Mouse (Mus musculus): Measurements from ENCODE around the gene 4930453N24Rik. TPM values are rescaled to one million over a fixed set of nuclear protein-coding genes. Genes with fewer than 3 reads are reported as not detected.

Gene 4930453N24Rik
- polyA plus RNA-seq (2015; fragmentation: Nextera tagmentation; extraction: Ambion mirVana) = 21.6 and 23.9 TPM in 2 replicates

DNA sequence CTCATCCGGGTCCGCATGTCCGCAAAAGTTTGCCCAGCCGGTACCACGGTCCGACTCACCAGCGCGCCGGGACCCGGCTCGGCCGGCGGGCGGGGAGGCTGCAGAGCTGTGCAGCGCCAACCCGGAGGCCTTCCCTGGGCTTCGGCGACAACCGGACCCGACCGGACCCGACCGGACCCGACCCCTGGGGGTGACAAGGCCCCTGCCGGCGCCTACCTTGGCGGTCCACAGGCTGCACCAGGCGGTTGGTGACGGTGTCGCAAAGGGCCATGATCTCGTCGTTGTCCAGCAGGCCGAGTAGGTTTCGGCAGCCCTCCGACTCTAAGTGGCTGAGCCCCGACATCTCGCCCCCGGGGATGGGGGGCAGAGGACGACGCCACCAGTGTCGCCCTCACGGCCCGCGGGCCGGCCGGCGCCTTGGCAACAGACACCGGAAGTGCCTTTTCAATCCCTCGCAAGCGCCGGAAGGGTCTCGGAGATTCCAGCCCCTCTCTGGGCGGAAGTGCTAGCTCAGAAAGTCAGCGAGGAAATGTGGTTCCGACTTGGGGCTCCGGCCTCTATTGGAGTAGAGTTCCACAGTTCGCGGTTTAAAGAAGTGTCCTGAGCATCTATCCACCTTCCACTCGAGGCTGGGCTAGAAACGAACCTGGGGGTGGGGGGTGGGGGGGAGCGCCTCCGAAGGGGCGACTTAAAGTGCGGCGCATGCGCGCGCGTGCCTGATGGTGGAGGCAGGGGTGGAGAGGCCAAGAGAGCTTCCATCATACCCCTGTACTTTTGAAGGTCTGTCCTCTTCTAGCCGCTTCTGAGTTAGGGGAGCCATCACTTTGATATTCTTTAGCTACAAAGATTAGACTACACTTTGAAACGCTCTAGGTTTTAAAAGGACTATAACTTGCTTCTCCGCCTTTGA lies at the start of gene 4930453N24Rik:
Gene 4930453N24Rik, minus strand, starts transcription at position 641 of the 910 bp plus-strand sequence.
- peak within 1 kb of the TSS; percentile 64 for H3K4me2 ChIP-seq
- WGBS = 2% methylated on average over 69 of the region's 72 CpGs
- H3K27ac ChIP-seq (replicated peaks) = peak within 1 kb of the TSS; percentile 90
- H3K36me3 ChIP-seq = peaks cover 13% of the 10 kb centered on the region
- H3K4me1 ChIP-seq (replicated peaks) = peaks cover 17% of the 10 kb centered on the region
- peak; percentile 98 for ATAC-seq (ENCODE audit: low read depth)
- peak within 1 kb of the TSS; percentile 86 for H3K9ac ChIP-seq
- H3K4me3 ChIP-seq = peak within 1 kb of the TSS; percentile 88
- no peaks in the 10 kb centered on the region for H3K9me3 ChIP-seq
- peaks cover 8% of the 10 kb centered on the region; the same call in 1 of the 2 replicates for H3K27me3 ChIP-seq

- Histone ChIP-seq H3K4me1 (replicated peaks) (no peaks in the 10 kb centered on the region), H3K27me3 (no peaks in the 10 kb centered on the region), H3K4me3 (no peak overlapping the region), H3K4me2 (no peak overlapping the region), H3K27ac (replicated peaks) (no peak overlapping the region), H3K9ac (no peak overlapping the region), H3K36me3 (peaks cover 13% of the 10 kb centered on the region), H3K9me3 (no peaks in the 10 kb centered on the region)
- WGBS = 98% methylated on average over 3 of the region's 3 CpGs
- ATAC-seq (ENCODE audit: low read depth) = no peak
Measured at GRCm38 (mm10) chr16:64817094-64817765, 46.3 kb upstream of the 4930453N24Rik start.

- Histone ChIP-seq H3K27me3 (no peaks in the 10 kb centered on the region), H3K9me3 (no peaks in the 10 kb centered on the region), H3K4me1 (replicated peaks) (no peaks in the 10 kb centered on the region), H3K9ac (no peak overlapping the region), H3K4me3 (no peak overlapping the region), H3K36me3 (peaks cover 13% of the 10 kb centered on the region), H3K27ac (replicated peaks) (no peak overlapping the region), H3K4me2 (no peak overlapping the region)
- WGBS = 84% methylated on average over 3 of the region's 3 CpGs
- no peak for ATAC-seq (ENCODE audit: low read depth)
Measured at GRCm38 (mm10) chr16:64803041-64803440, 32.1 kb upstream of the 4930453N24Rik start.

DNA sequence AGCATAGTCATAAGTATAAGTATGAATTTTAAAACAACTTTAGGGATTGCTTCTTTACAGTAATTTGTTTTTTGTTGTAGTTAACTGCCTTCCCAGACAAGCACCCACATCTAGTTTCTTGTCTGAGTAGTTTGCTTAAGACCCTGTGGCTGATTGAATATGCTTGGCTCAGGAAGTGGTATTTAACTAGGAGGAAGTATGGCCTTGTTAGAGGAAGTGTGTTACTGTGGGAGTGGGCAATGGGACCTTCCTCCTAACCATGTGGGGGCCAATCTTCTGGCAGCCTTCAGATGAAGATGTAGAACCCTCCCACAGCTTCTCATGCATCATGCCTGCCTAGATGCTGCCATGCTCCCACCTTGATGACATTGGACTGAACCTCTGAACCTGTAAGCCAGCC lies 30.7 kb upstream of the 4930453N24Rik start:
- Histone ChIP-seq H3K9me3 (no peaks in the 10 kb centered on the region), H3K36me3 (peaks cover 13% of the 10 kb centered on the region), H3K4me2 (no peak overlapping the region), H3K4me3 (no peak overlapping the region), H3K9ac (no peak overlapping the region), H3K4me1 (replicated peaks) (no peaks in the 10 kb centered on the region), H3K27ac (replicated peaks) (no peak overlapping the region), H3K27me3 (no peaks in the 10 kb centered on the region)
- no peak for ATAC-seq (ENCODE audit: low read depth)

DNA sequence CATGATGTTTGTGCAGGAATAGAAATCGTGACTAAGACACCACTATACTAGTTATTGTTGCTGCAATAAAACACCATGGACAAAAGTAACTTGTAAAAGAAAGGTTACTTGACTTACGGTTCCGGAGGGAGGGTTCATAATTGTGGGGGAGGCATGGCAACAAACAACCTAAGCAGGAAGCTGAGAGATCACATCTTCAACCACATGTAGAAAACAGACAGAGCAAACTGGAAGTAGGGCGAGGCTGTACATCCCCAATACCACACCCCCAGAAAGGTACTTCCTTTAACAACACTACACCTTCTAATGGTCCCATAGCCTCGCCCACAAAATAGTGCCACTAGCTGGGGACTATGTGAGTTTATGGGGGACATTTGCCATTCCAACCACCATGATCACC lies 29.4 kb upstream of the 4930453N24Rik start:
- Histone ChIP-seq H3K4me2 (no peak overlapping the region), H3K9ac (no peak overlapping the region), H3K4me3 (no peak overlapping the region), H3K27me3 (no peaks in the 10 kb centered on the region), H3K36me3 (peaks cover 8% of the 10 kb centered on the region), H3K9me3 (no peaks in the 10 kb centered on the region), H3K27ac (replicated peaks) (no peak overlapping the region), H3K4me1 (replicated peaks) (no peaks in the 10 kb centered on the region)
- ATAC-seq (ENCODE audit: low read depth) = no peak
- WGBS = 89% methylated on average over 5 of the region's 5 CpGs

DNA sequence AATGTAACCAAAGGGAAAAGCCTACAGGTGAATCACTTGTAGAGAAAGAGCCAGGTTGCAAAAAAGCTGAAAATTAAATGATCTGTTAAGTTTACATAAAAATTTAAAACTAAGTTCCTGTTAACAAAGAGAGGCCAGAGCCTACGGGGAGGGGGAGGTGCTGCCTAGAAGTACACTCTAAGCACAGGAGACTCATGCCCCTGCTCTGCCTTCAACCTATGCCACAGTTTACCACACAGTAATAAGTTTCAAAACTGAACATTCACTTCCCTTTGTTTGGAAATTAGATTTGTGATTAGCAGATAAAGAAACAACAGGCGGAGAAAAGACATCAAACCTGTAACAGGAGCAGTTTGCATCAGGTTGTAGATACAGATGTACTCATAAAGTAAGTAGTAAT lies 23.8 kb upstream of the 4930453N24Rik start:
- H3K4me2 ChIP-seq = no peak overlapping the region
- WGBS = 92% methylated on average over 2 of the region's 2 CpGs
- ATAC-seq (ENCODE audit: low read depth) = no peak
- H3K9ac ChIP-seq = no peak overlapping the region
- no peaks in the 10 kb centered on the region for H3K9me3 ChIP-seq
- H3K27me3 ChIP-seq = no peaks in the 10 kb centered on the region
- no peaks in the 10 kb centered on the region for H3K4me1 ChIP-seq (replicated peaks)
- no peak overlapping the region for H3K27ac ChIP-seq (replicated peaks)
- H3K4me3 ChIP-seq = no peak overlapping the region
- H3K36me3 ChIP-seq = peaks cover 2% of the 10 kb centered on the region; the same call in 1 of the 2 replicates

DNA sequence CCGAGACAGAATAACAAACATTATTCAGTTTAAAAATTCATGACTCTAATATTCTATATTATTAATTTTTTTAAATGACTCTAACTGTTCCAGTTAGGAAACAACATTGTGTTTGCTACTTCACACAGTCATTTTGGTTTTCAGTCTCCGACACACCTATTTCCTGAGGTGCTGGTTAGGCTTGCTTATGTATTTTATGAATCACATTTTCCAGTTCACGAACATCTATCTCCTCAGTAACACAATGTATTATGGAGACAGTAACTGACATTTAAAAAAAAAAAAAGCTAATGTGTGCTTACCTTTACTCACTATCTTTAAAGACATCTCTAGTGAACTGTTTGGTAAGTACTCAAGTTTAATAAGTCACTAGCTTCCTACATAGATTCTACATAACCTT lies 18.7 kb upstream of the 4930453N24Rik start:
- Histone ChIP-seq H3K4me3 (no peak overlapping the region), H3K9ac (no peak overlapping the region), H3K36me3 (peaks cover 20% of the 10 kb centered on the region), H3K27me3 (no peaks in the 10 kb centered on the region), H3K27ac (replicated peaks) (no peak overlapping the region), H3K4me1 (replicated peaks) (no peaks in the 10 kb centered on the region), H3K4me2 (no peak overlapping the region), H3K9me3 (no peaks in the 10 kb centered on the region)
- no peak for ATAC-seq (ENCODE audit: low read depth)
- 97% methylated on average over 3 of the region's 3 CpGs for WGBS

- Histone ChIP-seq H3K27ac (replicated peaks) (no peak overlapping the region), H3K4me1 (replicated peaks) (0 out of 2 replicates have a peak, but pooled peaks cover 3% of the 10 kb centered on the region), H3K36me3 (peaks cover 6% of the 10 kb centered on the region; the same call in 1 of the 2 replicates), H3K27me3 (peaks cover 8% of the 10 kb centered on the region; the same call in 1 of the 2 replicates), H3K4me2 (no peak overlapping the region), H3K9me3 (no peaks in the 10 kb centered on the region), H3K4me3 (no peak overlapping the region), H3K9ac (no peak overlapping the region)
- 82% methylated on average over 1 of the region's 1 CpGs for whole genome bisulfite sequencing
- no peak for ATAC-seq (ENCODE audit: low read depth)
Measured at GRCm38 (mm10) chr16:64775516-64775915, 4.6 kb upstream of the 4930453N24Rik start.

DNA sequence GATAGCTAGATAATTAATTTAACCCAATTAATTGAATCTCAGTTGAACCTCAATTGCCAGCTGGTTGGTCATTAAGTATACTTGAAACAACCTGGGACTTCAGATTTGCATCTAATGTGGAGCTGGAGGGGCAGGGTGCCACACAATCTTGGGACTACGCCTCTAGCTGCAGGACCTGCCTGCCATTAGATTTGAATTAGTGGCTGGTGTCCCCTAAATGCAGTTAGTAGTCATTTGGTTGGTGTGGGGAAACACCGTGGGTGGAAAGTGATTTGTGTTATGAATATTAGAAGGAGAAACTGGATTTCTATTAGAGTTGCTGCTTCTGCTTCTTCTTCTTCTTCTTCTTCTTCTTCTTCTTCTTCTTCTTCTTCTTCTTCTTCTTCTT lies 464 bp upstream of the 4930453N24Rik start:
- Histone ChIP-seq H3K4me2 (peak overlapping the region; percentile 64), H3K4me1 (replicated peaks) (peaks cover 17% of the 10 kb centered on the region), H3K36me3 (peaks cover 7% of the 10 kb centered on the region), H3K27ac (replicated peaks) (peak overlapping the region; percentile 90), H3K27me3 (peaks cover 8% of the 10 kb centered on the region; the same call in 1 of the 2 replicates), H3K9me3 (no peaks in the 10 kb centered on the region), H3K4me3 (peak overlapping the region; percentile 88), H3K9ac (peak overlapping the region; percentile 86; the same call in 1 of the 2 replicates)
- no peak for ATAC-seq (ENCODE audit: low read depth)
- 76% methylated on average over 2 of the region's 2 CpGs for WGBS

- WGBS = 96% methylated on average over 8 of the region's 8 CpGs
- Histone ChIP-seq H3K27ac (replicated peaks) (no peak overlapping the region), H3K4me3 (no peak overlapping the region), H3K9me3 (peaks cover 10% of the 10 kb centered on the region), H3K9ac (no peak overlapping the region), H3K4me2 (no peak overlapping the region), H3K27me3 (no peaks in the 10 kb centered on the region), H3K4me1 (replicated peaks) (peaks cover 17% of the 10 kb centered on the region), H3K36me3 (peaks cover 45% of the 10 kb centered on the region)
- no peak for ATAC-seq (ENCODE audit: low read depth)
Measured at GRCm38 (mm10) chr16:64766696-64767300, 4.2 kb downstream of the 4930453N24Rik start.

DNA sequence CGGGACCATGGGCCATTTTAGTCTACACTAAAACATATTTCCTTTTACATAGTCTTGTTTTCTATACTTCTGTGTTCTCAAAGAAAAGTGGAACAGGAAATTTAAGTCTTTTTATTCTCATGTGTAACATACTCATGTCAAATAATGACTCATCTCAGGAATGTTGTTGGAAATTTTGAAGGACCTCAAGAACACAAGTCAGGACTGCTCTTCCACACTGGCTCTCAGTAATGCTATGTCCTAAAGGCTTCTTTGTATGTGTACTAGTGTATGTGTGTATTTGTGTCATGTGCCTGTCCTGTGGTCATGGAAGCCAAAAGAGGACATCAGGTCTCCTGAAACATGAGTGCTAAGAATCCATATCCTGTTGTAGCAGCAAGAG lies 11.7 kb downstream of the 4930453N24Rik start:
- 88% methylated on average over 1 of the region's 1 CpGs for WGBS
- Histone ChIP-seq H3K4me1 (replicated peaks) (no peaks in the 10 kb centered on the region), H3K4me2 (no peak overlapping the region), H3K4me3 (no peak overlapping the region), H3K27me3 (no peaks in the 10 kb centered on the region), H3K9ac (no peak overlapping the region), H3K9me3 (peaks cover 10% of the 10 kb centered on the region), H3K36me3 (peaks cover 21% of the 10 kb centered on the region), H3K27ac (replicated peaks) (no peak overlapping the region)
- ATAC-seq (ENCODE audit: low read depth) = no peak
